Mouse (Mus musculus) liver, embryonic 11.5 days (tissue): Measurements from ENCODE around the gene Luc7l3. TPM values are rescaled to one million over a fixed set of nuclear protein-coding genes. Genes with fewer than 3 reads are reported as not detected.

ENCODE experiments used
- ATAC-seq: fragments of 200-750 bp; cut with Nextera tagmentation; replicated peaks from 2 replicates; pipeline ENCODE4 v1.8.0; 2017; ENCODE audit warnings: moderate number of reproducible peaks, mild to moderate bottlenecking, moderate TSS enrichment, moderate library complexity; ENCODE audit not compliant: low FRiP score
- DNase-seq: peaks from one replicate; pipeline ENCODE4 v3.0.0-alpha.2; 2017; ENCODE audit warnings: low spot score
- H3K27ac ChIP-seq: fragments of 300-500 bp; sonication (generic); 2 replicates; pipeline ENCODE4 v1.5.1; 2014; ENCODE audit warnings: mild to moderate bottlenecking, low read depth, low read length, control low read depth
- H3K27me3 ChIP-seq: fragments of 300-500 bp; sonication (generic); replicated peaks from 2 replicates; pipeline ENCODE4 v1.6.1; 2014; ENCODE audit warnings: low read length, mixed read lengths; ENCODE audit not compliant: control insufficient read depth, insufficient read depth
- H3K36me3 ChIP-seq: fragments of 300-500 bp; sonication (generic); 2 replicates; pipeline ENCODE4 v1.6.1; 2014; ENCODE audit warnings: mild to moderate bottlenecking, low read length, moderate library complexity, mixed read lengths; ENCODE audit not compliant: control insufficient read depth, insufficient read depth
- H3K4me1 ChIP-seq: fragments of 300-500 bp; sonication (generic); replicated peaks from 2 replicates; pipeline ENCODE4 v1.6.1; 2014; ENCODE audit warnings: low read length, mixed read lengths; ENCODE audit not compliant: control insufficient read depth, insufficient read depth
- H3K4me2 ChIP-seq: fragments of 300-500 bp; sonication (generic); 2 replicates; pipeline ENCODE4 v1.6.1; 2014; ENCODE audit warnings: mild to moderate bottlenecking, control low read depth, moderate library complexity
- H3K4me3 ChIP-seq: fragments of 300-500 bp; sonication (generic); 2 replicates; pipeline ENCODE4 v1.5.1; 2014; ENCODE audit warnings: low read depth, low read length, control low read depth
- H3K9ac ChIP-seq: fragments of 300-500 bp; sonication (generic); 2 replicates; pipeline ENCODE4 v1.6.1; 2014; ENCODE audit warnings: low read depth, low read length, control low read depth
- H3K9me3 ChIP-seq: fragments of 300-500 bp; sonication (generic); 2 replicates; pipeline ENCODE4 v1.6.1; 2016; ENCODE audit warnings: low read length, inconsistent platforms, mixed read lengths; ENCODE audit not compliant: control insufficient read depth
- WGBS: fragments of 180-500 bp; shearing (Covaris S2); extraction: QIAGEN DNeasy Blood & Tissue Kit; methylation state at CpG from one replicate; pipeline ENCODE4 v1.1.7; 2014; 5-methylcytosine and 5-hydroxymethylcytosine counted together
- polyA plus RNA-seq: library from polyadenylated mRNA; unstranded; fragments of >200 nt; fragmentation: Nextera tagmentation; extraction: Ambion mirVana; gene quantifications from 2 replicates; pipeline ENCODE4 v1.2.1, GENCODE M21; 2014

Gene Luc7l3
- polyA plus RNA-seq, 1 experiment from 2014 or later, result 97.6 TPM

GRCm38 (mm10) chr11:94294996-94295845, 26.6 kb downstream of the Luc7l3 start:
- H3K27me3 ChIP-seq, result no peaks in the 10 kb centered on the region
- peaks cover 3% of the 10 kb centered on the region; the same call in 1 of the 2 replicates for H3K4me1 ChIP-seq
- H3K27ac ChIP-seq, result no peak overlapping the region
- H3K4me3 ChIP-seq, result no peak overlapping the region
- no peak overlapping the region for H3K4me2 ChIP-seq
- DNase-seq (no peak), ATAC-seq (no peak)
- peaks cover 49% of the 10 kb centered on the region for H3K36me3 ChIP-seq
- H3K9me3 ChIP-seq, result no peaks in the 10 kb centered on the region
- no peak overlapping the region for H3K9ac ChIP-seq
- 92% methylated on average over 9 of the region's 9 CpGs for WGBS

GRCm38 (mm10) chr11:94290062-94290740, 31.6 kb downstream of the Luc7l3 start:
- H3K4me1 ChIP-seq, result peaks cover 3% of the 10 kb centered on the region; the same call in 1 of the 2 replicates
- no peak overlapping the region for H3K9ac ChIP-seq
- no peaks in the 10 kb centered on the region for H3K9me3 ChIP-seq
- H3K27me3 ChIP-seq, result no peaks in the 10 kb centered on the region
- DNase-seq, result no peak
- peaks cover 38% of the 10 kb centered on the region for H3K36me3 ChIP-seq
- peak; percentile 91 for ATAC-seq
- no peak overlapping the region for H3K4me2 ChIP-seq
- no peak overlapping the region for H3K27ac ChIP-seq
- no peak overlapping the region for H3K4me3 ChIP-seq
- WGBS, result 73% methylated on average over 10 of the region's 10 CpGs

- Histone ChIP-seq H3K4me3 (no peak overlapping the region), H3K4me1 (peaks cover 3% of the 10 kb centered on the region; the same call in 1 of the 2 replicates), H3K27me3 (no peaks in the 10 kb centered on the region), H3K9ac (no peak overlapping the region), H3K9me3 (no peaks in the 10 kb centered on the region), H3K36me3 (peaks cover 26% of the 10 kb centered on the region), H3K4me2 (no peak overlapping the region), H3K27ac (no peak overlapping the region)
- ATAC-seq, result no peak
- no peak for DNase-seq
- 89% methylated on average over 5 of the region's 5 CpGs for WGBS
Observed at GRCm38 (mm10) chr11:94287105-94287504, 34.7 kb downstream of the Luc7l3 start.

- ATAC-seq (no peak), DNase-seq (no peak)
- peaks cover 21% of the 10 kb centered on the region for H3K36me3 ChIP-seq
- peaks cover 11% of the 10 kb centered on the region; the same call in 1 of the 2 replicates for H3K4me1 ChIP-seq
- H3K9ac ChIP-seq, result no peak overlapping the region
- no peak overlapping the region for H3K4me3 ChIP-seq
- WGBS, result 89% methylated on average over 11 of the region's 11 CpGs
- H3K27me3 ChIP-seq, result no peaks in the 10 kb centered on the region
- no peaks in the 10 kb centered on the region for H3K9me3 ChIP-seq
- H3K4me2 ChIP-seq, result no peak overlapping the region
- no peak overlapping the region for H3K27ac ChIP-seq
Observed at GRCm38 (mm10) chr11:94285886-94286574, 35.8 kb downstream of the Luc7l3 start.

DNA sequence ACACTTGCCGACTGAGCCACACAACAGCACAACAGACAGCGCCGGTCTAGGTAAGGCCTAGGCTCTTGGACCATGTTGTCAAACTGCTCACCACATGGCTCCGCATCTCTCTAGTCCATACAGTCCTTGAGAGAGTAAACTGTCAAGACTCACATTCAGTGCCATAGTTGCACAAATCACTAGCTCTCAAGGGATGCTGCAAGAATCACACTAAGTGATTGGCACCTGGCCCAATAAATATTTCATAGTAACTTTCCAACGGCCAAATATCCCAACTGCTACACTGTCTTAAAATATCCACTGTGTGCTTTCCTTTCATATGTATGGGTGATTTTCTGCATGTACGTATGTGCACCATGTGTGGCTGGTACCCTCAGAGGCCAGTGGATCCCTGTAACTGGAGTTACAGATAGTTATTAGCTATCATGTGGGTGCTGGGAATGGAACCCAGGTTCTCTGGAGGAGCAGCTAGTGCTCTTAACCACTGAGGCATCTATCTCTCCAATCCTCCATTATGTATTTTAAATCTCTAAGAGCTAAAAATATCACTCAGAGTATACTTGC, 38.2 kb downstream of the Luc7l3 start:
- Histone ChIP-seq H3K9me3 (no peaks in the 10 kb centered on the region), H3K4me1 (0 out of 2 replicates have a peak, but pooled peaks cover 8% of the 10 kb centered on the region), H3K9ac (no peak overlapping the region), H3K27ac (no peak overlapping the region), H3K4me2 (no peak overlapping the region), H3K4me3 (no peak overlapping the region), H3K27me3 (no peaks in the 10 kb centered on the region), H3K36me3 (peaks cover 19% of the 10 kb centered on the region)
- DNase-seq (no peak), ATAC-seq (no peak)
- 95% methylated on average over 6 of the region's 6 CpGs for WGBS

GRCm38 (mm10) chr11:94282291-94282690, 39.5 kb downstream of the Luc7l3 start:
- Histone ChIP-seq H3K4me2 (no peak overlapping the region), H3K27me3 (no peaks in the 10 kb centered on the region), H3K27ac (no peak overlapping the region), H3K4me1 (peaks cover 11% of the 10 kb centered on the region; the same call in 1 of the 2 replicates), H3K9ac (no peak overlapping the region), H3K36me3 (peaks cover 12% of the 10 kb centered on the region), H3K4me3 (no peak overlapping the region), H3K9me3 (no peaks in the 10 kb centered on the region)
- no peak for DNase-seq
- no peak for ATAC-seq
- WGBS, result 65% methylated on average over 5 of the region's 5 CpGs

GRCm38 (mm10) chr11:94281199-94282181, 40.3 kb downstream of the Luc7l3 start, which contains the start of gene Gm21885:
Gene Gm21885 (plus strand): TSS chr11:94281873.
- H3K36me3 ChIP-seq, result peaks cover 10% of the 10 kb centered on the region; the same call in 1 of the 2 replicates
- H3K27me3 ChIP-seq, result no peaks in the 10 kb centered on the region
- ATAC-seq (peak; percentile 36; the same call in 1 of the 2 replicates), DNase-seq (no peak)
- 77% methylated on average over 11 of the region's 11 CpGs for WGBS
- no peak within 1 kb of the TSS for H3K27ac ChIP-seq
- no peaks in the 10 kb centered on the region for H3K9me3 ChIP-seq
- no peak within 1 kb of the TSS for H3K4me2 ChIP-seq
- peaks cover 17% of the 10 kb centered on the region; the same call in 1 of the 2 replicates for H3K4me1 ChIP-seq
- no peak within 1 kb of the TSS for H3K4me3 ChIP-seq
- H3K9ac ChIP-seq, result no peak within 1 kb of the TSS
